Mouse (Mus musculus) lung, embryonic 14.5 days (tissue): Measurements from ENCODE around the gene Bbs9. TPM values are rescaled to one million over a fixed set of nuclear protein-coding genes. Genes with fewer than 3 reads are reported as not detected.

Source experiments
- ATAC-seq: fragments of 200-750 bp; cut with Nextera tagmentation; 2 replicates; pipeline ENCODE4 v1.8.0; 2017; ENCODE audit warnings: mild to moderate bottlenecking, moderate TSS enrichment, moderate library complexity; ENCODE audit not compliant: insufficient read depth
- DNase-seq: peaks from one replicate; pipeline ENCODE4 v3.0.0-alpha.2; 2015
- H3K27ac ChIP-seq: fragments of 300-500 bp; sonication (generic); 2 replicates; pipeline ENCODE4 v1.5.1; 2014; ENCODE audit warnings: low read depth, mild to moderate bottlenecking, moderate library complexity
- H3K27me3 ChIP-seq: fragments of 300-500 bp; sonication (generic); 2 replicates; pipeline ENCODE4 v1.6.1; 2014; ENCODE audit warnings: low read length, control low read depth; ENCODE audit not compliant: insufficient read depth
- H3K36me3 ChIP-seq: fragments of 300-500 bp; sonication (generic); 2 replicates; pipeline ENCODE4 v1.6.1; 2014; ENCODE audit warnings: control low read depth; ENCODE audit not compliant: insufficient read depth
- H3K4me1 ChIP-seq: fragments of 300-500 bp; sonication (generic); 2 replicates; pipeline ENCODE4 v1.6.1; 2014; ENCODE audit warnings: antibody characterized with exemption, control low read depth; ENCODE audit not compliant: insufficient read depth
- H3K4me2 ChIP-seq: fragments of 300-500 bp; sonication (generic); 2 replicates; pipeline ENCODE4 v1.6.1; 2014; ENCODE audit warnings: mild to moderate bottlenecking
- H3K4me3 ChIP-seq: fragments of 300-500 bp; sonication (generic); 2 replicates; pipeline ENCODE4 v1.5.1; 2014; ENCODE audit warnings: low read depth, low read length
- H3K9ac ChIP-seq: fragments of 300-500 bp; sonication (generic); 2 replicates; pipeline ENCODE4 v1.6.1; 2014
- H3K9me3 ChIP-seq: fragments of 300-500 bp; sonication (generic); 2 replicates; pipeline ENCODE4 v1.6.1; 2016; ENCODE audit warnings: low read depth, low read length, control low read depth
- CTCF ChIP-seq: IDR thresholded peaks from 2 replicates; pipeline ENCODE4 v1.5.1; 2016; ENCODE audit warnings: antibody characterized with exemption, low read depth
- WGBS: fragments of 180-500 bp; shearing (Covaris S2); extraction: QIAGEN DNeasy Blood & Tissue Kit; methylation state at CpG from one replicate; pipeline ENCODE4 v1.1.7; 2014; 5-methylcytosine and 5-hydroxymethylcytosine counted together
- polyA plus RNA-seq: library from polyadenylated mRNA; unstranded; fragments of >200 nt; fragmentation: Nextera tagmentation; extraction: Ambion mirVana; gene quantifications from 2 replicates; pipeline ENCODE4 v1.2.1, GENCODE M21; 2014

The Bbs9 gene
- polyA plus RNA-seq, 1 experiment from 2014 or later, result 17.1 TPM

- no peak overlapping the region for H3K4me3 ChIP-seq
- no peak overlapping the region for H3K9ac ChIP-seq
- H3K4me1 ChIP-seq, result no peaks in the 10 kb centered on the region
- ATAC-seq, result no peak
- WGBS, result 88% methylated on average over 5 of the region's 5 CpGs
- H3K27ac ChIP-seq, result no peak overlapping the region
- no peak overlapping the region for H3K4me2 ChIP-seq
- H3K36me3 ChIP-seq, result no peaks in the 10 kb centered on the region
- no peak for TF ChIP-seq CTCF
- no peaks in the 10 kb centered on the region for H3K9me3 ChIP-seq
- no peaks in the 10 kb centered on the region for H3K27me3 ChIP-seq
- DNase-seq, result no peak
These were observed 163.0 kb downstream of the Bbs9 start for GRCm38 (mm10) chr9:22638502-22638901.

GRCm38 (mm10) chr9:22640683-22641431 lies 165.3 kb downstream of the Bbs9 start:
- no peak overlapping the region for H3K4me3 ChIP-seq
- no peaks in the 10 kb centered on the region for H3K27me3 ChIP-seq
- no peaks in the 10 kb centered on the region for H3K4me1 ChIP-seq
- no peak for ATAC-seq
- no peak overlapping the region for H3K9ac ChIP-seq
- no peaks in the 10 kb centered on the region for H3K9me3 ChIP-seq
- DNase-seq, result no peak
- no peak for TF ChIP-seq CTCF
- H3K4me2 ChIP-seq, result no peak overlapping the region
- 47% methylated on average over 13 of the region's 13 CpGs for WGBS
- H3K36me3 ChIP-seq, result no peaks in the 10 kb centered on the region
- 0 out of 2 replicates have a peak overlapping the region, but pooled peaks have one; percentile 42 for H3K27ac ChIP-seq

GRCm38 (mm10) chr9:22645844-22646390 lies 170.4 kb downstream of the Bbs9 start:
- H3K4me1 ChIP-seq, result no peaks in the 10 kb centered on the region
- H3K4me3 ChIP-seq, result no peak overlapping the region
- H3K27me3 ChIP-seq, result no peaks in the 10 kb centered on the region
- no peak overlapping the region for H3K27ac ChIP-seq
- no peak overlapping the region for H3K9ac ChIP-seq
- no peak for TF ChIP-seq CTCF
- H3K4me2 ChIP-seq, result no peak overlapping the region
- H3K9me3 ChIP-seq, result no peaks in the 10 kb centered on the region
- ATAC-seq, result no peak
- DNase-seq, result no peak
- H3K36me3 ChIP-seq, result no peaks in the 10 kb centered on the region
- 85% methylated on average over 6 of the region's 6 CpGs for WGBS

DNA sequence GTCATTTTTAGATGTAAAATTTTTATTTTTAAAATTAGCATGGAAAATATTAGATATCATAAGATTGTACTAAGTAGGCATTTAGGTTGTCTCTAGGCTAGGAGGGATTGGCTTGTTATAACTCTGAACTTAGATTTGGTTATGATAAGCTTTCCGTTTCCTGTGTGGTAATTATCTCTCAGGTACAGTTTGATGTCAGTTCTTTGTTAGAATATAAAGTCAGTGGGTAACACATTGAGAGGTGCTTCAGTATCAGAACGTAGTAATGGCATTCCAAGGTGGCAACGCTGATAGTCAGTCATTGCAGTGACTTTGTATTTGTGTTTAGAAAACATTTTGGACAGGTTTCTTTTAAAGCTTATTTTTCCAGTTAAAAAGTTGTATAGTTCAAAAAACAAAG lies 170.9 kb downstream of the Bbs9 start:
- H3K4me3 ChIP-seq, result no peak overlapping the region
- ATAC-seq (no peak), DNase-seq (no peak)
- no peak overlapping the region for H3K27ac ChIP-seq
- no peak overlapping the region for H3K4me2 ChIP-seq
- H3K36me3 ChIP-seq, result no peaks in the 10 kb centered on the region
- H3K9me3 ChIP-seq, result no peaks in the 10 kb centered on the region
- H3K9ac ChIP-seq, result no peak overlapping the region
- 75% methylated on average over 3 of the region's 3 CpGs for WGBS
- TF ChIP-seq CTCF, result no peak
- H3K27me3 ChIP-seq, result no peaks in the 10 kb centered on the region
- H3K4me1 ChIP-seq, result no peaks in the 10 kb centered on the region

DNA sequence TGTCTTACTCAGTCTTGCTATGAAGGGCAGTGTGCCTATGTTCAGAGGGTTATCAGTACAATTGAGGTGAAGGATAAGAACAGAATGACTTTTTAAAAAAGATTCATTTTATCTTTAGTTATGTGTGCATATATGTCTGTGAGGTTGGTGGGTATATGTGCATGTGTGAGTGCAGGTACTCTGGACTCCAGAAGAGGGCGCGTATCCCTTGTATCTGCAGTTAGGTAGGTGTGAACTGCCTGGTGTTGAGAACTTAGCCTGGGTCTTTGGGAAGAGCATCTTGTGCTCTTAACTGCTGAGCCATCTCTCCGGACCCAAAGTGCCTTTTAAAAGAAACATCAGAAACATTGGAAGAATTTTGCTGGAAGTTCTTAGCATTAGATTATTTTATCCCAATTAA lies 172.6 kb downstream of the Bbs9 start:
- no peak for TF ChIP-seq CTCF
- Histone ChIP-seq H3K9ac (no peak overlapping the region), H3K27me3 (no peaks in the 10 kb centered on the region), H3K4me2 (no peak overlapping the region), H3K4me1 (no peaks in the 10 kb centered on the region), H3K27ac (no peak overlapping the region), H3K4me3 (no peak overlapping the region), H3K36me3 (no peaks in the 10 kb centered on the region), H3K9me3 (no peaks in the 10 kb centered on the region)
- WGBS, result over 99% methylated on average over 3 of the region's 3 CpGs
- no peak for DNase-seq
- no peak for ATAC-seq

DNA sequence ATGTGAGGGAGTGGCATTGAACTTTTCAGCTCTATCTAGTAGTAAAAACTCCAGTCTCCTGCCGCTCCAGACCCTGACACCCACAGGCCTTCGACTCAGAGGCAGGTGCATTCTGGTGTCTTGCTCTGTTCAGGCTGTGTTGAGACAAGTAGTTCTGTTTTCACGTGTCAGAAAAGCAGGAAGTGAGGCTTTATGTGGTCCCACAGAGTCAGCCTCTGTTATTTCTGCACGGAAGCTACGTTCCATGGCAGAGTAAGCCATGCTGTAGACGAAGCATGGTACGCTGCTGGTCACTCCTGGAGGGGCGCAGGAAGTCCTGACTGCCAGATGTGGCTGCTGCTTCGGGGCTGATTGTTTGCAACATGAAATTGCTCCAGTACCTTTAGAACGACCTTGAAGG lies 174.1 kb downstream of the Bbs9 start:
- no peak for ATAC-seq
- no peaks in the 10 kb centered on the region for H3K9me3 ChIP-seq
- H3K4me3 ChIP-seq, result no peak overlapping the region
- TF ChIP-seq CTCF, result no peak
- H3K27me3 ChIP-seq, result no peaks in the 10 kb centered on the region
- no peaks in the 10 kb centered on the region for H3K4me1 ChIP-seq
- no peak overlapping the region for H3K9ac ChIP-seq
- H3K36me3 ChIP-seq, result no peaks in the 10 kb centered on the region
- H3K27ac ChIP-seq, result no peak overlapping the region
- DNase-seq, result no peak
- H3K4me2 ChIP-seq, result no peak overlapping the region
- WGBS, result 81% methylated on average over 10 of the region's 10 CpGs

- TF ChIP-seq CTCF, result no peak
These were observed 175.3 kb downstream of the Bbs9 start for GRCm38 (mm10) chr9:22650781-22651180.

More at GRCm38 (mm10) chr9:22650781-22651180, 175.3 kb downstream of the Bbs9 start:
- ATAC-seq, result no peak
- H3K4me3 ChIP-seq, result no peak overlapping the region
- H3K9me3 ChIP-seq, result no peaks in the 10 kb centered on the region
- no peak for DNase-seq
- 97% methylated on average over 1 of the region's 1 CpGs for WGBS
- H3K4me1 ChIP-seq, result no peaks in the 10 kb centered on the region
- H3K36me3 ChIP-seq, result no peaks in the 10 kb centered on the region
- no peak overlapping the region for H3K27ac ChIP-seq
- no peak overlapping the region for H3K4me2 ChIP-seq
- H3K9ac ChIP-seq, result no peak overlapping the region
- no peaks in the 10 kb centered on the region for H3K27me3 ChIP-seq
